Mouse (Mus musculus): ENCODE data around the gene Nt5e. TPM values are rescaled to one million over a fixed set of nuclear protein-coding genes. Genes with fewer than 3 reads are reported as not detected.

Gene Nt5e
- total RNA-seq, 1 experiment: 14.8 TPM

DNA sequence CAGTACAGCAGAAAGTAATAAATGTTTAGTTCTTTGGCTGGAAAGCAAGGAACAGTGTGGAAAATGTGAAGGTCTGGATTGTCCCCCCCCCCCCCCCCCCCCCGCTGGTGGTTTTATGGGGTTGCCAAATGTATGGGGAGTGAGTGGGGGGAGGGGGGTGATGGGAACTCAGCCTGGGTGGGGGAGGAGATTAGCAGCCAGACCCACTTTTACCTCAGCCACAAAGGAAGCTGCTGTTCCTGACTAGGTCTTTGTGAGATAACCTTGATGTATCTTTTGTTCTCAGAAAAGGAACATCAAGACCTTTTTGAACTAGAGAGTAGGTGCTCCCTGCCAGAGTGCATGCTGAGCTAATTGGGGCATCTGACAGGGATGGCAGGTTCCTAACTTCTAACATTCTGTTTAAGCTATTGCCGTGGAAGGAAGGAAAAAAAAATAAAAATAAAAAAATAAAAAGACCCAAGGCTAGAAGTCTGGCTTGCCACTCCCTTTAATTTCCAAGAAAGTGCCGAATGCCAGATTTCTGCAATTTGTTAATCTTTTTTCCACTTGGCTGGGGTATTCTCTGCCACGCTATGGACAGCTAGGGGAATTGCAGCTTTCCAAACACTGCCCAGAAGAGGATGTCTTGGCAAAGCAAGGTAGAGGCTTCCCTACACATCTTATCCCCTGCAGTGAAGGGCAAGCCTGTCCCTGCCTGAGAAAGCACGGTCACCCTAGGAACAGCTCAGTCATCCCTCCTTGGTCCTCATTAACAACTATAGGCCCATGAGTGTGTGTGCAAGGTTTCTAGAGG is 35.3 kb downstream of the Nt5e start:
- peak; percentile 38 for DNase-seq (ENCODE audit: low read depth, low spot score)
- no peaks in the 10 kb centered on the region for H3K36me3 ChIP-seq (ENCODE audit: control insufficient read depth, insufficient read depth, low read length, poor library complexity, severe bottlenecking)
- no peak for TF ChIP-seq HCFC1 (IDR thresholded peaks at IDR 0.05; ENCODE audit: borderline replicate concordance, insufficient read depth, low read length)
- peak; percentile 50 for TF ChIP-seq ZNF384 (IDR thresholded peaks at IDR 0.05; ENCODE audit: low read depth, low read length)
- no peak overlapping the region for H3K27ac ChIP-seq (ENCODE audit: insufficient read depth, low read depth, low read length, poor library complexity, severe bottlenecking)
- H3K4me3 ChIP-seq (ENCODE audit: insufficient read depth in 1 of 2, low read depth in 1 of 2, low read length in 2 of 2, poor library complexity in 1 of 2, severe bottlenecking in 1 of 2): no peak overlapping the region
- no peaks in the 10 kb centered on the region for H3K9me3 ChIP-seq (ENCODE audit: control insufficient read depth, insufficient read depth, low read depth, low read length)
- peaks cover 1 to 5% of the 10 kb centered on the region in 2 experiments; a peak in 1 of 4 replicates for H3K4me1 ChIP-seq (ENCODE audit: control insufficient read depth in 2 of 2, insufficient read depth in 2 of 2, low read length in 2 of 2, poor library complexity in 1 of 2)
- H3K9ac ChIP-seq (ENCODE audit: insufficient read depth, low read depth, low read length, poor library complexity, severe bottlenecking): no peak overlapping the region
- in situ Hi-C loops (cut with MboI; ENCODE audit: low sequenced_read_pairs in 2 of 2, unreplicated experiment in 2 of 2): no loop called here

DNA sequence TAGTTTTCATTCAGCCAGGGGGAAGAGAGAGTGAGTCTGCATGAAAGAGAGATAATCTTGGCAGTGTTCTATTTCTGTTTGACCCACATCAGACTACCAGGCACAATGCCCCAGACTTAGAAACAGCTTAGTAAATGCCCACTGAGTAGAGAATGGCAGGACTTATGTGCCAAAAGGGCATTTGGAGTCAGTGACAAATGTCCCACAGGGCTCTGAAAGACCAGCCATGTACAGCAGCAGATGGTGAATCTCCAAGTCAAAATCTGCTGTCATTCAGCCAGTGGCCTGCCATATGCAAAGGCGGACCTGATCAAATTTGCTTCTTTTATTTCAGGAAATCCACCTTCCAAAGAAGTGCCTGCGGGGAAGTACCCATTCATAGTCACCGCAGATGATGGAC is 36.1 kb downstream of the Nt5e start:
- H3K27ac ChIP-seq (ENCODE audit: insufficient read depth, low read depth, low read length, poor library complexity, severe bottlenecking): no peak overlapping the region
- H3K4me1 ChIP-seq (ENCODE audit: control insufficient read depth in 2 of 2, insufficient read depth in 2 of 2, low read length in 2 of 2, poor library complexity in 1 of 2): peaks cover 1 to 5% of the 10 kb centered on the region in 2 experiments; a peak in 1 of 4 replicates
- no peak overlapping the region for H3K4me3 ChIP-seq (ENCODE audit: insufficient read depth in 1 of 2, low read depth in 1 of 2, low read length in 2 of 2, poor library complexity in 1 of 2, severe bottlenecking in 1 of 2)
- in situ Hi-C loops (cut with MboI; ENCODE audit: low sequenced_read_pairs in 2 of 2, unreplicated experiment in 2 of 2): no loop called here
- H3K36me3 ChIP-seq (ENCODE audit: control insufficient read depth, insufficient read depth, low read length, poor library complexity, severe bottlenecking): no peaks in the 10 kb centered on the region
- no peaks in the 10 kb centered on the region for H3K9me3 ChIP-seq (ENCODE audit: control insufficient read depth, insufficient read depth, low read depth, low read length)
- DNase-seq (ENCODE audit: low read depth, low spot score): no peak
- no peak overlapping the region for H3K9ac ChIP-seq (ENCODE audit: insufficient read depth, low read depth, low read length, poor library complexity, severe bottlenecking)
- TF ChIP-seq HCFC1 (IDR thresholded peaks at IDR 0.05; ENCODE audit: borderline replicate concordance, insufficient read depth, low read length) (no peak), ZNF384 (IDR thresholded peaks at IDR 0.05; ENCODE audit: low read depth, low read length) (no peak), MAFK (IDR thresholded peaks at IDR 0.05; ENCODE audit: insufficient read depth, low read depth, low read length) (no peak), CHD2 (IDR thresholded peaks at IDR 0.05; ENCODE audit: low read depth, low read length) (no peak), ZC3H11A (IDR thresholded peaks at IDR 0.05; ENCODE audit: borderline replicate concordance, low read depth, low read length) (no peak)

GRCm38 (mm10) chr9:88366308-88366707 is 39.3 kb downstream of the Nt5e start:
- Histone ChIP-seq H3K27ac (ENCODE audit: insufficient read depth, low read depth, low read length, poor library complexity, severe bottlenecking) (no peak overlapping the region), H3K36me3 (ENCODE audit: control insufficient read depth, insufficient read depth, low read length, poor library complexity, severe bottlenecking) (no peaks in the 10 kb centered on the region), H3K4me1 (ENCODE audit: control insufficient read depth in 2 of 2, insufficient read depth in 2 of 2, low read length in 2 of 2, poor library complexity in 1 of 2) (peaks cover 1 to 4% of the 10 kb centered on the region in 2 experiments; a peak in 1 of 4 replicates), H3K9ac (ENCODE audit: insufficient read depth, low read depth, low read length, poor library complexity, severe bottlenecking) (no peak overlapping the region), H3K9me3 (ENCODE audit: control insufficient read depth, insufficient read depth, low read depth, low read length) (no peaks in the 10 kb centered on the region), H3K4me3 (ENCODE audit: insufficient read depth in 1 of 2, low read depth in 1 of 2, low read length in 2 of 2, poor library complexity in 1 of 2, severe bottlenecking in 1 of 2) (no peak overlapping the region)
- DNase-seq (ENCODE audit: low read depth, low spot score): no peak
- in situ Hi-C loops (cut with MboI; ENCODE audit: low sequenced_read_pairs in 2 of 2, unreplicated experiment in 2 of 2): no loop called here
- no peak for TF ChIP-seq MAFK (IDR thresholded peaks at IDR 0.05; ENCODE audit: insufficient read depth, low read depth, low read length)
- no peak for TF ChIP-seq HCFC1 (IDR thresholded peaks at IDR 0.05; ENCODE audit: borderline replicate concordance, insufficient read depth, low read length)
- no peak for TF ChIP-seq ZNF384 (IDR thresholded peaks at IDR 0.05; ENCODE audit: low read depth, low read length)
- no peak for TF ChIP-seq CHD2 (IDR thresholded peaks at IDR 0.05; ENCODE audit: low read depth, low read length)
- TF ChIP-seq ZC3H11A (IDR thresholded peaks at IDR 0.05; ENCODE audit: borderline replicate concordance, low read depth, low read length): no peak

DNA sequence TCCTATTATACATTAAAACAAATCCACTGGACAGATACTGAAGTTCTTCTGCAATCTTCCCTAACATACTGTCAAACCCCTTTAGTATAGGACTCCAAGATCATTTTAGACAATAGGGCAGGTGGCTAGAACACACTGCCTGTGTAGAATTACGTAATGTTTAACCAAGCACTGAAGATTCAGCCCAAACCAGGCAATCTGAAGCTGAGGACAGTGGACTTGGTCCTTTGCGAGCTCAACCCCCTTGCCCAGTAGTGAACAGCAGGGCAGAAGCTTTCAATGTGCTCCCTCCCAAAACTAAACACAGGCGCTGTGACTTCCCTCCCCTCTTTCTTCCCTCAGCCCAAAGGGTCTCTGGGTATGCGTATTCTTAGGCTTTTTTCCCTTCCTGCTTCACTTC is 39.8 kb downstream of the Nt5e start:
- no peak for TF ChIP-seq MAFK (IDR thresholded peaks at IDR 0.05; ENCODE audit: insufficient read depth, low read depth, low read length)
- TF ChIP-seq ZNF384 (IDR thresholded peaks at IDR 0.05; ENCODE audit: low read depth, low read length): no peak
- Histone ChIP-seq H3K9me3 (ENCODE audit: control insufficient read depth, insufficient read depth, low read depth, low read length) (no peaks in the 10 kb centered on the region), H3K4me3 (ENCODE audit: insufficient read depth in 1 of 2, low read depth in 1 of 2, low read length in 2 of 2, poor library complexity in 1 of 2, severe bottlenecking in 1 of 2) (no peak overlapping the region), H3K27ac (ENCODE audit: insufficient read depth, low read depth, low read length, poor library complexity, severe bottlenecking) (no peak overlapping the region), H3K9ac (ENCODE audit: insufficient read depth, low read depth, low read length, poor library complexity, severe bottlenecking) (no peak overlapping the region), H3K36me3 (ENCODE audit: control insufficient read depth, insufficient read depth, low read length, poor library complexity, severe bottlenecking) (no peaks in the 10 kb centered on the region), H3K4me1 (ENCODE audit: control insufficient read depth in 2 of 2, insufficient read depth in 2 of 2, low read length in 2 of 2, poor library complexity in 1 of 2) (peaks cover 0 to 3% of the 10 kb centered on the region in 2 experiments; a peak in 1 of 4 replicates)
- in situ Hi-C loops (cut with MboI; ENCODE audit: low sequenced_read_pairs in 2 of 2, unreplicated experiment in 2 of 2): no loop called here
- DNase-seq (ENCODE audit: low read depth, low spot score): no peak

DNA sequence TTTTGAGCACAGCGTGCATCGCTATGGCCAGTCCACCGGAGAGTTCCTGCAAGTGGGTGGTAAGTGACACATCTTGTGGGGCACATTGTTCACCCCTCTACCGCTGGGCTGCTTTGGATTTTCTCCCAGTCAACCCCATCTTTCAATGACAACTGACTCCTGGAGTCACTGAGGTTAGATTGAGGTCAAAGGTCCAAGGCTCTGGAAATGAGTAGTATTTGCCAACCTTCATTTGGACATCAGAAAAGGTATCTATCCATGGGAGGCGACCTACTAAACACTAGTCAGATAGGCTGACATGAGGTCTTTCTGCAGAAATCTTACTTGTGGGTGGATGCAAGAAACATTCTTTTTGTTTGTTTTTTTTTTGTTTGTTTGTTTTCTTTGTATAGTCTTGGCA is 40.3 kb downstream of the Nt5e start:
- H3K9ac ChIP-seq (ENCODE audit: insufficient read depth, low read depth, low read length, poor library complexity, severe bottlenecking): no peak overlapping the region
- no peaks in the 10 kb centered on the region for H3K36me3 ChIP-seq (ENCODE audit: control insufficient read depth, insufficient read depth, low read length, poor library complexity, severe bottlenecking)
- DNase-seq (ENCODE audit: low read depth, low spot score): no peak
- H3K27ac ChIP-seq (ENCODE audit: insufficient read depth, low read depth, low read length, poor library complexity, severe bottlenecking): no peak overlapping the region
- no peak overlapping the region for H3K4me3 ChIP-seq (ENCODE audit: insufficient read depth in 1 of 2, low read depth in 1 of 2, low read length in 2 of 2, poor library complexity in 1 of 2, severe bottlenecking in 1 of 2)
- H3K4me1 ChIP-seq (ENCODE audit: control insufficient read depth in 2 of 2, insufficient read depth in 2 of 2, low read length in 2 of 2, poor library complexity in 1 of 2): peaks cover 0 to 3% of the 10 kb centered on the region in 2 experiments; a peak in 1 of 4 replicates
- in situ Hi-C loops (cut with MboI; ENCODE audit: low sequenced_read_pairs in 2 of 2, unreplicated experiment in 2 of 2): no loop called here
- TF ChIP-seq CHD2 (IDR thresholded peaks at IDR 0.05; ENCODE audit: low read depth, low read length) (no peak), HCFC1 (IDR thresholded peaks at IDR 0.05; ENCODE audit: borderline replicate concordance, insufficient read depth, low read length) (no peak), ZNF384 (IDR thresholded peaks at IDR 0.05; ENCODE audit: low read depth, low read length) (no peak), ZC3H11A (IDR thresholded peaks at IDR 0.05; ENCODE audit: borderline replicate concordance, low read depth, low read length) (no peak), MAFK (IDR thresholded peaks at IDR 0.05; ENCODE audit: insufficient read depth, low read depth, low read length) (no peak)
- no peaks in the 10 kb centered on the region for H3K9me3 ChIP-seq (ENCODE audit: control insufficient read depth, insufficient read depth, low read depth, low read length)
